Mouse (Mus musculus) layer of hippocampus, adult 11-12 months (tissue): ENCODE results near the gene Ocln.

Experiments
- DNase-seq: peaks from one replicate; pipeline ENCODE4 v3.0.0; 2022; ENCODE audit warnings: low spot score

The Ocln gene

GRCm38 (mm10) chr13:100552369-100553041, at the start of gene Ocln:
Gene Ocln, minus strand, starts transcription at chr13:100552718.
- DNase-seq, result peak; percentile 15

GRCm38 (mm10) chr13:100601034-100601433, 48.5 kb upstream of the Ocln start:
- DNase-seq, result no peak

- DNase-seq, result no peak
These were observed 47.8 kb upstream of the Ocln start for GRCm38 (mm10) chr13:100600317-100600716.

GRCm38 (mm10) chr13:100597284-100597683, 44.8 kb upstream of the Ocln start:
- no peak for DNase-seq

GRCm38 (mm10) chr13:100595552-100595885, 43.0 kb upstream of the Ocln start:
- DNase-seq, result no peak

GRCm38 (mm10) chr13:100594838-100595551, 42.5 kb upstream of the Ocln start:
- no peak for DNase-seq

GRCm38 (mm10) chr13:100594041-100594792, 41.7 kb upstream of the Ocln start:
- DNase-seq, result peak; percentile 45

- DNase-seq, result no peak
These were observed 36.1 kb upstream of the Ocln start for GRCm38 (mm10) chr13:100588646-100589045.

- DNase-seq, result no peak
These were observed 29.6 kb upstream of the Ocln start for GRCm38 (mm10) chr13:100582144-100582543.

- no peak for DNase-seq
These were observed 29.2 kb upstream of the Ocln start for GRCm38 (mm10) chr13:100581701-100582100.

GRCm38 (mm10) chr13:100579951-100580350, 27.4 kb upstream of the Ocln start:
- no peak for DNase-seq

GRCm38 (mm10) chr13:100579220-100579619, 26.7 kb upstream of the Ocln start:
- DNase-seq, result no peak

GRCm38 (mm10) chr13:100575950-100576349, 23.4 kb upstream of the Ocln start:
- no peak for DNase-seq

GRCm38 (mm10) chr13:100570713-100571112, 18.2 kb upstream of the Ocln start:
- DNase-seq, result no peak

- DNase-seq, result no peak
These were observed 15.8 kb upstream of the Ocln start for GRCm38 (mm10) chr13:100568359-100568758.

- no peak for DNase-seq
These were observed 6.9 kb upstream of the Ocln start for GRCm38 (mm10) chr13:100559449-100559848.

GRCm38 (mm10) chr13:100557011-100557410, 4.5 kb upstream of the Ocln start:
- DNase-seq, result no peak

- no peak for DNase-seq
These were observed 522 bp upstream of the Ocln start for GRCm38 (mm10) chr13:100553042-100553437.

GRCm38 (mm10) chr13:100552009-100552368, 529 bp downstream of the Ocln start:
- no peak for DNase-seq

GRCm38 (mm10) chr13:100551371-100552008, 1.0 kb downstream of the Ocln start:
- DNase-seq, result no peak

GRCm38 (mm10) chr13:100547269-100547668, 5.2 kb downstream of the Ocln start:
- no peak for DNase-seq

- DNase-seq, result peak; percentile 5
These were observed 7.0 kb downstream of the Ocln start for GRCm38 (mm10) chr13:100545510-100545909.

GRCm38 (mm10) chr13:100544220-100544662, 8.3 kb downstream of the Ocln start:
- no peak for DNase-seq
